Mouse (Mus musculus) stomach, embryonic 16.5 days (tissue): ENCODE data around the gene Sdhaf4. TPM values are rescaled to one million over a fixed set of nuclear protein-coding genes. Genes with fewer than 3 reads are reported as not detected.

ENCODE experiments used
- ATAC-seq: fragments of 200-750 bp; cut with Nextera tagmentation; 2 replicates; pipeline ENCODE4 v1.8.0; 2017; ENCODE audit warnings: moderate number of reproducible peaks, moderate TSS enrichment; ENCODE audit not compliant: insufficient read depth, low FRiP score
- H3K27ac ChIP-seq: fragments of 300-500 bp; sonication (generic); 2 replicates; pipeline ENCODE4 v1.5.1; 2014; ENCODE audit warnings: low read length
- H3K27me3 ChIP-seq: fragments of 300-500 bp; sonication (generic); 2 replicates; pipeline ENCODE4 v1.6.1; 2014; ENCODE audit warnings: low read length, control low read depth, mixed read lengths; ENCODE audit not compliant: control insufficient read depth, insufficient read depth
- H3K36me3 ChIP-seq: fragments of 300-500 bp; sonication (generic); 2 replicates; pipeline ENCODE4 v1.6.1; 2014; ENCODE audit warnings: low read length; ENCODE audit not compliant: control insufficient read depth, insufficient read depth
- H3K4me1 ChIP-seq: fragments of 300-500 bp; sonication (generic); 2 replicates; pipeline ENCODE4 v1.6.1; 2014; ENCODE audit warnings: low read length, control low read depth, mixed read lengths; ENCODE audit not compliant: control insufficient read depth, insufficient read depth
- H3K4me2 ChIP-seq: fragments of 300-500 bp; sonication (generic); 2 replicates; pipeline ENCODE4 v1.6.1; 2014; ENCODE audit warnings: low read depth, low read length, mixed read lengths
- H3K4me3 ChIP-seq: fragments of 300-500 bp; sonication (generic); replicated peaks from 2 replicates; pipeline ENCODE4 v1.5.1; 2014; ENCODE audit warnings: mild to moderate bottlenecking, low read length
- H3K9ac ChIP-seq: fragments of 300-500 bp; sonication (generic); 2 replicates; pipeline ENCODE4 v1.6.1; 2014; ENCODE audit warnings: low read length
- H3K9me3 ChIP-seq: fragments of 300-500 bp; sonication (generic); replicated peaks from 2 replicates; pipeline ENCODE4 v1.6.1; 2016; ENCODE audit warnings: low read length, control low read depth; ENCODE audit not compliant: control insufficient read depth
- WGBS: fragments of 180-500 bp; shearing (Covaris S2); extraction: QIAGEN DNeasy Blood & Tissue Kit; methylation state at CpG from one replicate; pipeline ENCODE4 v1.1.7; 2014; 5-methylcytosine and 5-hydroxymethylcytosine counted together
- polyA plus RNA-seq: library from polyadenylated mRNA; unstranded; fragments of >200 nt; fragmentation: Nextera tagmentation; extraction: Ambion mirVana; gene quantifications from 2 replicates; pipeline ENCODE4 v1.2.1, GENCODE M21; 2015

Gene Sdhaf4
- polyA plus RNA-seq = 54.3 and 68.0 TPM in 2 replicates

DNA sequence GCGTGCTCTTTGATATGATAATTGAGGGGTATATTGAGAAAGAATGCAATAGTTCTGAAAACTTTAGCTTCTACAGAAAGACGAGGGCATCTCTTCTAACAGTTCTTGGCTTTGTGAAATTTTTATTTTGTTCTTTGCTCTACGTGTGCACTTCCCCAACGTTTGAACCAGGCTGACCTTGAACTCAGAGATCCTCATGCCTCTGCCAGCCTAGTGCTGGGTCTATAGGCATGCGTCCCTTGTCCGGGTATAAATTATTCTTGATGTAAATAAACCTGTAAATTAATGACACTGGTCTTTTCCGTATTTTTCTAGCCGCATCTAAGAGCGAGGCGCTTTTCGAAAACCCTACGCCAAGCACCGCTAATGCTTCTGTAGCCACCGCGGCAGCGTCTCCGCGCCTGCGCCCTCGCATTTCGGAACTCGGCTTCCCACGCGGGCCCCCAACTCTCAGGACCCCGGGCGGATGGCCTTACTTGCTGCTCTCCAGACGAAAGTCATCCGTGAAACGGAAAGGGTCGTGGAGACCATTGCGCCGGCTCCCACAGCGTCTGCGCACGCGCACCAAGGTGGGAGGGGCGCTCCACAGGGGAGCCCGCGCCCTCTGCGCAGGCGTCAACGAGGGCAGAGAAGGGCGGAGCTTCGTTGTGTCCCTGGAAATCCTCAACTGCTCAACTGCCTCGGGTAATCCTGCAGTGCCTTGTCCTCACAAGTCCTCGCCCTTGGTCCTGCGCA, at the start of gene Sdhaf4:
Gene Sdhaf4, minus strand, starts transcription at position 587 of the 735 bp plus-strand sequence.
- Histone ChIP-seq H3K4me1 (peaks cover 2% of the 10 kb centered on the region; the same call in 1 of the 2 replicates), H3K27ac (peak within 1 kb of the TSS; percentile 88), H3K9me3 (no peaks in the 10 kb centered on the region), H3K27me3 (no peaks in the 10 kb centered on the region), H3K36me3 (no peaks in the 10 kb centered on the region), H3K9ac (peak within 1 kb of the TSS; percentile 86), H3K4me3 (peak within 1 kb of the TSS; percentile 84), H3K4me2 (peak within 1 kb of the TSS; percentile 69)
- WGBS = 1% methylated on average over 47 of the region's 47 CpGs
- peak; percentile 96 for ATAC-seq

DNA sequence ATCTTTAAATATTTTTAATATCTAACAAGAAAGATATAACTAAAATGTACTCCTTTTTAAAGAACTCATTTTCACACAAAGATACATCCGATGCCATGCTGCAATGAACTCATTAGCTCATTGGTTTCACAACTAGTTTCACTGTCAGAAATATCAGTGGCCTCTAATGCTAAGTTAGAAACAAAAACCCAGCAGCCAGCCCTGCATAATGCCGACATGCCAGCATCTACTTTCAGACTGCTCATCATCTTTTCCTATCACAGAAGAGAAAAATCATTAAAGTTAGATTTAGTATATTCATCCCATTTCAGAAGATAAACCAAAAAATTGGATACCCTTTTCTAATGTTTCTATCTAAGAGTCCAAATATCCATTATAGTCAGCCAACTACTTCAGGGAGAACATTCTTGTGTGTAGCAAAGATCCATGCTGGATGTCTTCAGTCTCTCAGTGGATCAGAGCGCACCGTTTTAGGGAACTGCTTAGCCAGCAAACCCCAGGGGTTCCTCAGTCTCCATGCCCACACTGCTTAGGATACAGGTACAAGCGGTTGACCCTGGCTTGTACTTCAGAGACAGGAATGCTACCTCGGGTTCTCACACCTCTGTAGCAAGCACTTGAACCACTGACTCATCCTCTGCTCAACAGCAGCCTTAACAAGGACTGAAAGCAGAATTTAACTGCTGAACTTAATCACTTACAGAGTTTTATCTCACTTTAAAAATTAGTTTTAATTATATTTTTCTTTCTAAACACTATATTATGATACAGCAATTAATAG, 41.5 kb upstream of the Sdhaf4 start:
- no peaks in the 10 kb centered on the region for H3K4me1 ChIP-seq
- no peaks in the 10 kb centered on the region for H3K9me3 ChIP-seq
- H3K4me2 ChIP-seq = no peak overlapping the region
- no peak overlapping the region for H3K4me3 ChIP-seq
- no peaks in the 10 kb centered on the region for H3K36me3 ChIP-seq
- WGBS = 76% methylated on average over 6 of the region's 6 CpGs
- no peak overlapping the region for H3K27ac ChIP-seq
- ATAC-seq = no peak
- no peaks in the 10 kb centered on the region for H3K27me3 ChIP-seq
- no peak overlapping the region for H3K9ac ChIP-seq

DNA sequence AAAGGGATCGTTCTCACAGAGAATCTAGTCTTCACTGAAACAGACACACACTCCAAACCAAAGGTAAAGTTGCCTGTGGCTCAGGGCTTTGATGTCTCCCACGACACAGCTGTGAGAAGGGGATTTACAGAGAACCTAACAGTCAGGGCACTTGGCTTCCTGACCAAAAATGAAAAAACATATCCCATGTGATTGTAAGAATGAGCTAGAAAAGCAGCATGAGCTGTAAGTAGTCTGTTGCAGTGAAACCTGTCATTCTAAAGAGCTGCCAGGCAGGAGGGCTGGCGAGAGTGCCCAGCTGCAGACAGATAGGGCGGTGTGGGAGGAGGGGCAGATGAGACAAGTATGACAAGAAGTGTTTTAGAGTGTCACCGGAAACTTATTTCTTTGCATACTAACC, 40.2 kb upstream of the Sdhaf4 start:
- no peaks in the 10 kb centered on the region for H3K27me3 ChIP-seq
- 73% methylated on average over 5 of the region's 5 CpGs for WGBS
- no peak overlapping the region for H3K4me2 ChIP-seq
- no peaks in the 10 kb centered on the region for H3K36me3 ChIP-seq
- no peak overlapping the region for H3K27ac ChIP-seq
- H3K4me1 ChIP-seq = no peaks in the 10 kb centered on the region
- no peak for ATAC-seq
- H3K9me3 ChIP-seq = no peaks in the 10 kb centered on the region
- no peak overlapping the region for H3K9ac ChIP-seq
- H3K4me3 ChIP-seq = no peak overlapping the region

DNA sequence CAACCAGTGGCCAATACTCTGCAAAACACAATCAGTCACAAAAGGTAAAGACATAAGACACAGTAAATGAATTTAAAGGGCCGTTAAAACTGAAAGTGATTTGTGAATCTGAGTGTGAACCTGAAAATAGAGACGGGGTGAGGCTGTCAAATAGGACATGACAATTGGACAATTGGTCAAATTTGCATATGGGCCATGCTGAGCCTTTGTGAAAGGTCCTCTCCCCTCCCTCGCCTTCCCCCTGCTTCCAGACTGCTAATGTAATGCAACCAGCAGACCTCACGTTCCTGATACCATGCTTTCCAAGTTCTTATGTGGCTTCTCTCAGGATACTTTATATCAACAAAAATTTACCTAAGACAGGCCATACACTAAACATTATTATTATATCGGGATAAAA, 37.6 kb upstream of the Sdhaf4 start:
- Histone ChIP-seq H3K27ac (no peak overlapping the region), H3K4me2 (no peak overlapping the region), H3K9me3 (no peaks in the 10 kb centered on the region), H3K27me3 (no peaks in the 10 kb centered on the region), H3K4me1 (no peaks in the 10 kb centered on the region), H3K36me3 (no peaks in the 10 kb centered on the region), H3K4me3 (no peak overlapping the region), H3K9ac (no peak overlapping the region)
- no peak for ATAC-seq
- 78% methylated on average over 5 of the region's 5 CpGs for WGBS

DNA sequence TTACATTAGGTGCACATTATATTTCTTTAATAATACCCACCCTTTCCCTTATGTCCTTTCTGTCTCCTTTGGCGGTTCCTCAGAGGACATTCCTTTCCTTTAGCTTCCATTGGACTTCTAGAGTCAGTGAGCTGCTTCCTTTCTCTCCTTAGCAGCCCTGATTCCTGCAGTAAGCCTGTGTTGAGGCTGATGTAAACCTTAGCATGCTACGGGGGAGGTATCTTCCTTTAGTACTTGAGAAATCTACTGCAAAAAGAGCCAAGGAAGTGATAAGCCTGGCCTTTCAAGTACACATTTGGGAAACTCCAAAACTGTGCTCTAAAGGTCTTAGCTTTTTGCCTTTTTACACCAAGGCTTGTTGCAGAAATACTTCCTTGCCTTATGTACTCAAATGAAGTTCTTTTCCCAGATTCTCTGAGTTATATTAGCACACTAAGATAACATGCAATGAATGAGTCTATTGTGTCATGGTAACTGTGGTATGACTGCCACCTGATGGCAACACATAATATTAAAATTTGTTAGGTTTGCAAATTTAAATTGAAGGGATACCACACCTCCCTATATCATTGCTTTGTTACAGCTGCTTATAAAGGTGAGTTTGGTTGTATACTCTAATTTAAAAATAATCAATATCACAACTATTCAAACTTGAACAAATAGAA, 28.4 kb upstream of the Sdhaf4 start:
- H3K9ac ChIP-seq = no peak overlapping the region
- no peak overlapping the region for H3K27ac ChIP-seq
- no peaks in the 10 kb centered on the region for H3K9me3 ChIP-seq
- H3K4me1 ChIP-seq = no peaks in the 10 kb centered on the region
- no peaks in the 10 kb centered on the region for H3K27me3 ChIP-seq
- ATAC-seq = no peak
- no peak overlapping the region for H3K4me2 ChIP-seq
- WGBS = 77% methylated on average over 2 of the region's 2 CpGs
- peaks cover 4% of the 10 kb centered on the region; the same call in 1 of the 2 replicates for H3K36me3 ChIP-seq
- no peak overlapping the region for H3K4me3 ChIP-seq

DNA sequence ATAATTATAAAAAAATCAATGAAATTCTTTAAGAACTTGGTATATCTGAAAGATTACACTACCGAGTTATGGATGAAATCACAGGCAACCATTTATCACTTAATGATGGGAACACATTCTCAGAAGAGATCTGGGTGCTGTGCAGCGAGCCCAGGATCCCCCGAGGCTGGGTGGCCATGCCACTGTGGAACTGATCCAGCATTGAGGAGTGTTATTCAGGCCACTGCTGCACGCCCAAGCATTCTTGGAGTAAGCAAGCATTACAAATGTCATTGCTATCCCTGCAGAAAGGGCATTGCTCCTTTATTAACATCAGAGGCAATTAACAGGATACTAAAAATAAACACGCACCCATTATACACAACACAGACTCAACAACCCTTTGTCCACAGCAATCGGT, 5.4 kb upstream of the Sdhaf4 start:
- 91% methylated on average over 6 of the region's 6 CpGs for WGBS
- Histone ChIP-seq H3K9ac (no peak overlapping the region), H3K36me3 (0 out of 2 replicates have a peak, but pooled peaks cover 5% of the 10 kb centered on the region), H3K27me3 (no peaks in the 10 kb centered on the region), H3K4me1 (no peaks in the 10 kb centered on the region), H3K9me3 (no peaks in the 10 kb centered on the region), H3K4me2 (no peak overlapping the region), H3K4me3 (no peak overlapping the region), H3K27ac (no peak overlapping the region)
- ATAC-seq = no peak

DNA sequence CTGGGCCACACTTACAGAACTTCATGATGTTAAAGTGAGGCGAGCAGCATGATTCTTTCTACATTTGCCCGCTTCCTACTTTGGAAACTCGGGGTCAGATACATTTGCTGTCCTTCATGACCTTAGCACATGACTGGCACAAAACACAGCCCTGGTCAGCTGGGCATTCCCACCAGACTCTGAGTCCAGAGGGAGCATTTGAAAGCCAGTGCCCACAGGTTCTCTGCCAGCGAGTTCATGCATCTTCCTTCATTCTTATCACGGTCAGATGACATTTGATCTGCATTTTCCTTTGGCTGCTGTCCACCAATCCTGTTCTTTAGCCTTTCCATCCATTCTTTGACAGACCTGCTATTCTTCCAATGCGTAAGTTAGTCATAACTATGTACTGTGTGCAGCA, 4.6 kb upstream of the Sdhaf4 start:
- no peak for ATAC-seq
- Histone ChIP-seq H3K9ac (no peak overlapping the region), H3K4me3 (no peak overlapping the region), H3K27me3 (no peaks in the 10 kb centered on the region), H3K4me2 (no peak overlapping the region), H3K27ac (no peak overlapping the region), H3K4me1 (no peaks in the 10 kb centered on the region), H3K36me3 (0 out of 2 replicates have a peak, but pooled peaks cover 5% of the 10 kb centered on the region), H3K9me3 (no peaks in the 10 kb centered on the region)
- WGBS = 92% methylated on average over 6 of the region's 6 CpGs

DNA sequence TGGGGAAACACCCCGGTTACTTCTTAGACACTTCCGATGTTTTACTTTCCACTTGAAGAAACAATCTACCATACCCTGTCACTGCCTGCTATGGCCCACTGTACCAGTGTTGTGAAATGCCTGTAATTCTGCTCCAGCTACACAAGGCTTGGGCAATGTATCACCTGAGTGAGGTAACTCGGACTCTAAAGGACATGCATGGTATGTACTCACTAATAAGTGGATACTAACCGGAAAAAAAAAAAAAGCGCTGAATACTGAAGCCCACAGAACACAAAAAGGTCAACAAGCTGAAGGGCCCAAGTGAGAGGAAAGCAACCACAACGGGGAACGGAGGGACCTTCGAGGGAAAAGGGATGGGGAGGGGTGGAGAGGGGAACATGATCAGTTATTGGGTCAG, 2.2 kb upstream of the Sdhaf4 start:
- Histone ChIP-seq H3K4me3 (no peak overlapping the region), H3K4me1 (peaks cover 2% of the 10 kb centered on the region; the same call in 1 of the 2 replicates), H3K4me2 (no peak overlapping the region), H3K9me3 (no peaks in the 10 kb centered on the region), H3K27ac (no peak overlapping the region), H3K9ac (no peak overlapping the region), H3K27me3 (no peaks in the 10 kb centered on the region), H3K36me3 (no peaks in the 10 kb centered on the region)
- no peak for ATAC-seq
- 87% methylated on average over 8 of the region's 8 CpGs for WGBS

DNA sequence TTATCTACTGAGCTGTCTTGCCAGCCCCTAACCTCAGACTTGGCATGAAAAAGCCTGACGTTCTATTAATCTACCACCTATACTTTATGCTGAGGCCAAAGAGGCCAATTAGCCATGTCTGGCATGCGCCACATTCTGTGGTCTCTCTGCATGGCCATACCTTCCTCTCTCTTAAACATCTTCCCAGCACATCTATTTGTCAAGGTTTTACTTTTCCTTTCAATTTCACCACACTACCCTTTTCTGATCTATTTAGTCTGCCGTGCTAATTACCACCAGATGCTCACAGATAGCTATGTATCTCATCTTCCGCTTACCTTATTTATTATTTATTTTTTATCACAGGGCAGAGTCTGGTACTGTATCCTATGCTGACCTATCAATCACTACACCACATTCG, 6.1 kb downstream of the Sdhaf4 start:
- WGBS = 93% methylated on average over 5 of the region's 5 CpGs
- Histone ChIP-seq H3K9me3 (no peaks in the 10 kb centered on the region), H3K4me1 (no peaks in the 10 kb centered on the region), H3K9ac (no peak overlapping the region), H3K4me2 (no peak overlapping the region), H3K36me3 (0 out of 2 replicates have a peak, but pooled peaks cover 3% of the 10 kb centered on the region), H3K27ac (no peak overlapping the region), H3K27me3 (no peaks in the 10 kb centered on the region), H3K4me3 (no peak overlapping the region)
- ATAC-seq = no peak
